Mouse (Mus musculus) frontal cortex, adult (tissue): ENCODE results near the gene Spata21.
A peak's percentile ranks its signal among the peaks of the same experiment; 100 is the strongest.
"Not testable (repeated sequence)": the region's sequence is repeated elsewhere in the genome, so short reads cannot be mapped to it uniquely, and the experiment has no call there.

Experiments
- ATAC-seq: cut with Nextera tagmentation; 2 replicates; pipeline ENCODE4 v1.9.2; 2017; ENCODE audit warnings: mild to moderate bottlenecking, moderate library complexity, mixed read lengths; ENCODE audit not compliant: low TSS enrichment

Spata21 gene

DNA sequence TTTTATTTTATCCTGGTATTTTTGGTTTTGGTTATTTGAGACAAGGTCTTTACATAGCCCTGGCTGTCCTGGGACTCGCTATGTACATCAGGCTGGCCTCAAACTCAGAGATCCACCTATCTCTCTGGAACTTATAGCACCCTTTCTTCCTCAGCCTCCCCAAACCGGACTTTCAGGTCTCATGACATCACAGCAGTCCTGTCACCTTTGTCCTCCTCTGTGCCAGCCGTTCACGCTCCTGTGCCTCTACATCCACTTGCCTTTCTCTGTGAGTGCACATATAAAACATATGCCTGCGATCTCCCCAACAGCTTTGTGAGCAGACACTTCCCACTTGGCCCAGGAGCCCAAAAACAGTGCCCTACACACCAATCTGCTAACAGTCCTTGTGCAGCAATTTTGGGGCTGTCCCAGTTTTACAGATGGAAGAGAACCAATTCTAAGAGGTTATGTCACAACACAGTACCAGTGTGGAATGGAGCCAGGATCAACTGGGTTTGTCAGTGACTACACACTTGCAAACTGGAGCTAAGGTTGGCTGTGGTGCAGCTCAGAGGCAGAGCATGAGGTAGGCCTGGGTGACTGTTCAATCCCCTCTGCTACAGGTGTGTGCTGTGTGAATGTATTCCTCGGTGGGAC, 42.7 kb downstream of the Spata21 start:
- peak; percentile 46; the same call in 1 of the 2 replicates for ATAC-seq

DNA sequence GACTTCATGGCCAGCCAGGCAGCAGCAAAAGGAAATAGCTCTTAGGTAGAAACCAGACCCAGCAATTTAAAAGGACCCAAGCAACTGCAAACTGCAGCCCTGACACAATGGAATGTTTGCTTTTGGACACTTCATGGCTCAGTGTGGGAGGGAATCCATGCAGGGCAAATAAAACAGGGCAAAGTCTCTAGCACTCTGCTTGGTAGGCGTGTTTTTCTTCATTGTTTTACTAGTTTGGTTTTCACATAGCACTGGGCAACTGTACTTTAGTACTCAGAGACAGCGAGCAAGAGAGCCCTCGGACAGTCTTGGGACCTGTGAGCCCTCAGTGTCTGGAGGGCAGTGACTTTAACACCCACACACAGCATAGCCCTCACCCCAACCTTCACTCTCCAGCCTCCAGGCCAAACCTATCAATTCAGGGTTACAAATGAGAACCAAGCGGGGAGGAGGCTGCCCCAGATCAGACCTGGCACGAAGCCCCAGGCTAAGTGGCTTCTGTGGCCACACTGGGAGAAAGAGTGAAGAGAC, 43.5 kb downstream of the Spata21 start:
- ATAC-seq, result no peak

DNA sequence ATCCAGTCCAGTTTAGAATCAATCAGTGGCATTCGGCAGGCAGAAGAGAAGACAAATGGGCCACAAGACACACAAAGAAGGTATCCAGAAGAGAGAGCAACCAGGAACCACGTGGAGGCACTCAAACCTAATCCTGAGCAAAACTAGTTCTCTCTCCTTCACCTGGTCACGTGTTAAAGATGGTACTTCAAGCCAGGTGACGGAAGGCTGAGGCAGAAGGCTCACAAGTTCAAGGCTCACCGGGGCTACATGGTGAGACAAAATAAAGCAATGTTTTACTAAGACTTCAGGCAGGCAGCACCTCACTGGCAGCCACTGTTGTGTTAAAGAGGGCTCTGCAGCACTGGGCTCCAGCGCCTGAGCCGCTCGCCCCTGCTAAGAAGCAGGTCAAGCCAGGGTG, 44.1 kb downstream of the Spata21 start:
- ATAC-seq, result no peak

DNA sequence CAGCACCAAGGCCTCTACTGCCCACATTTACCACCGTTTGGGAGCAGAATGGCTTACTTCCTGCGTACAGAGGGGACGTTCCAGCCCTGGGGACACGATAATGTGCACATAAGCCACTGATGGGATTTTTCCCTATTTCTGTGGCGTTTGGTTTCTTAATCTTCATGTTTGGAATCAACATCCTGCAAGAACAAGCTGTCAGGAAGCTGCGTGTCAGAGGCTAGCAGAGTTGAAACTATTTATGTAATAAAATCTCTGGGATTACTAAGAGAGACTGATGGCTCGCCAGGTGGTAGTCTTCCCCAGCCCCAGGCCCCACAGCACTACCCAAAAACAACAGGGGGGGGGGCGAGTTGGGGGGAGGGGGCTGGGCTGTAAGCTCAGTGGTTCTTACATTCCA, 45.1 kb downstream of the Spata21 start:
- no peak for ATAC-seq

DNA sequence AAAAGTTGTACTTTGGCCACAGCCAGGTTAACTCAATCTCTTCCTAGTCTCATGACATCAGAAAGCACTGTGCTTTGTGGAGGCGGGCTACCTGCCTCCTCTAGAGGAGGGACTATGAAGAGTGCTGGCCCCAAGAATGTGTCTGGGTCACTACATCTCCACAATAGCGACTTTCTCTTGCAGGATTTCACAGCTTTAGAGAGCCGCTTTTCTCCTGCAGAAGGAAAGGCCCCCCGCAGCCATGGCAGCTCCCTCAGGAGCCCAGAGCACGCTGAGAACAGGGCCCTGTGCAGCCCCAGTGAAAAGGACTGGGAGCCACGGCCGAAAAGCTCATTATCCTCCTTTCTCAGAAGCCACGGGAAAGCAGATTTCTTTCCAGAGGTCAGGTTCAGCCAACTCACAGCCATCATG, 45.9 kb downstream of the Spata21 start:
- ATAC-seq, result 0 out of 2 replicates have a peak, but pooled peaks have one; percentile 20

DNA sequence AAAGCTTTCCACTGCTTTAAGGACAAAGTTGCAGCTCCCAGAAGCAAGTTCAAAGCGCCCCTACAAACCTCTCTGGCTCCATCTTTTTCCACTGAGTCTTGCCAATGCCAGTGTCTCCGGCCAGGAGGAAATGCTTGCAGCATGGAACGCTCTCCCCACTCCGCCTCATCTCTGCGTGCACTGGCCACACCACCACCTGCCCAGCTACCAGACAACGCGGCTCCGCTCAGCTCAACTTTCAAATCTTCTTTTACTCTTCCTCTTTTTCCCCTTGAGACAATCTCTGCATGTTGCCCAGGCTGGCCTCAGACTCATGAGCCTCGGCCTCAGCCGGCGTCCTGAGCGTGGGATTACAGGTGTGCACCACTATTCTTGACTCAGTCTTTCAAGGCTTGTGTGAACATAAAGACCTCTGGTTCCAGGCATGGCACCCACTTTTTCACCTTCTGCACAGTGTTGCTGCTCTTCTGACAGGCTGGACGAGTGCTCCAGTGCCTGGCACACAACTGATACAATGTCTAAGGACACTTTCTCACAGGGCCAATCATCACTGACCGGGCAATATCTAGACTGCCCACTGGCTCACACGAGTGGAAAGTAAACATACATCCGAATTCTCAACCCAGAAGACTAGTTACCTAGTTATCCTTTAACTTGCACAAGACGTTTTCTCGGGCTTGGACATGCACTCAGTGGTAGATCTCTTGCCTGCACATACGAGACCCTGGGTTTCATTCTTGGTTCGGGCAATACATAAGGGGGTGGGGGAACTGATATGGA, 46.8 kb downstream of the Spata21 start:
- ATAC-seq, result peak; percentile 0; the same call in 1 of the 2 replicates

DNA sequence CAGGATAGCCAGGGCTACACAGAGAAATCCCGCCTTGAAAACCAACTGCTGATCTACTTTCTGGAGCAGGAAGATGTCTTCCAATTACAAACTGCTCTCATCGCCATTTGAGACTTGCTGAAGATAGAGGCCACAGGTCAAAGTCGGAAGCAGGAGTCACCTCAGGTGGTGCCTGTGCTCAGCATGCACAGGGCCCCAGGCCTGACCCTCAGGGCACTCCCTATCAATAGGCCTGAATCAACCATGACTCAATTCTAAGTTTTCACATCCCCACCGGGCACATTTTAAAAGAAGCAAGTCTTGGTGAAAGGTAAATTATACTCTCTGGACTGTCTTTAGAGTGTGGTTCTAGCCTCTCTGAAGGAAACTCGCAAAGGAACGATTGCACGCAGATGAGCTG, 48.0 kb downstream of the Spata21 start:
- ATAC-seq, result no peak

DNA sequence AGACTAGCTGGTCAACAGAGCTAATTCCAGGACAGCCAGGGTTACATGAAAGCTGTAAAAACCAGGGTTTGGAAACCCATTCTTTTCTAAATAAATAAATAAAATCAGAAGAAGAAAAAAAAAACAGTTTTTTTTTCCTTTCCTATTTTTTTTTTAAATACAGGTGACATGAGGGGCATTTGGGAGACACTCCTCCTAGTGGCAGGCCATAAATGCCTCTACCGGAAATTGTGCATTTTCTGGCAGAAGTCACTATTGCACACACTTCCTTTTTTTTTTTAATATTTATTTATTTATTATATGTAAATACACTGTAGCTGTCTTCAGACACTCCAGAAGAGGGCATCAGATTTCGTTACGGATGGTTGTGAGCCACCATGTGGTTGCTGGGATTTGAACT, 49.6 kb downstream of the Spata21 start:
- ATAC-seq, result not testable (repeated sequence)

DNA sequence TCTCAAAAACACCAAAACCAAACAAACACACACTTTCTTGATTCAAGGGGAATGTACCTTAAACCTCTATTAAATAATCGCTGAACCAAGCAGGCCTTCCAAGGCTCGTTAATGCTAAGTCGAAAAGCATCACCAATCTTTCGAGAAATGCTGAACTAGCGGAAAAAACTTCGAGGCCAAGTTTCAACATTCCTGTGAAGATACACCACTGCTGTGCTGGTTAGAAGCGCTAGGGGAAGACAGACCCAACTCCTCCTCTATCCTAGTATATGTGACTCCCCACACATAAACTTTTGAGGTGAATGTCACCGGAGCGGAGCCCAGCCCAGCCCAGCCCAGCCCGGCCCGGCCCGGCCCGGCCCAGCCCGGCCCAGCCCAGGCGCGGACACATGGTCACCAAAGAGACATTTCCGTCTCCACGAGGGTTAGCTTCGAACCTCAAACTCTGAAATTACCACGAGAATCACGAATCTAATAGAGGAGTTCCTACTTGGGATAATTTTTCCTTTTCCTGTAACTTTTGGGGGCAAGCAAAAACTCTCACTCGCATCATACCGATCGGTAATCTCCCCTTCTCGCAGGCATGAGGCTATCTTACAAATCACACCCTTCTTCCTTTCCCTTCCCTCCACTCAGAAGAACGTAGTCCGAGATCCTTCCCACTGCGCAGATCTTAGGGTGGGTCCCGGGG, 50.4 kb downstream of the Spata21 start:
- ATAC-seq, result no peak

DNA sequence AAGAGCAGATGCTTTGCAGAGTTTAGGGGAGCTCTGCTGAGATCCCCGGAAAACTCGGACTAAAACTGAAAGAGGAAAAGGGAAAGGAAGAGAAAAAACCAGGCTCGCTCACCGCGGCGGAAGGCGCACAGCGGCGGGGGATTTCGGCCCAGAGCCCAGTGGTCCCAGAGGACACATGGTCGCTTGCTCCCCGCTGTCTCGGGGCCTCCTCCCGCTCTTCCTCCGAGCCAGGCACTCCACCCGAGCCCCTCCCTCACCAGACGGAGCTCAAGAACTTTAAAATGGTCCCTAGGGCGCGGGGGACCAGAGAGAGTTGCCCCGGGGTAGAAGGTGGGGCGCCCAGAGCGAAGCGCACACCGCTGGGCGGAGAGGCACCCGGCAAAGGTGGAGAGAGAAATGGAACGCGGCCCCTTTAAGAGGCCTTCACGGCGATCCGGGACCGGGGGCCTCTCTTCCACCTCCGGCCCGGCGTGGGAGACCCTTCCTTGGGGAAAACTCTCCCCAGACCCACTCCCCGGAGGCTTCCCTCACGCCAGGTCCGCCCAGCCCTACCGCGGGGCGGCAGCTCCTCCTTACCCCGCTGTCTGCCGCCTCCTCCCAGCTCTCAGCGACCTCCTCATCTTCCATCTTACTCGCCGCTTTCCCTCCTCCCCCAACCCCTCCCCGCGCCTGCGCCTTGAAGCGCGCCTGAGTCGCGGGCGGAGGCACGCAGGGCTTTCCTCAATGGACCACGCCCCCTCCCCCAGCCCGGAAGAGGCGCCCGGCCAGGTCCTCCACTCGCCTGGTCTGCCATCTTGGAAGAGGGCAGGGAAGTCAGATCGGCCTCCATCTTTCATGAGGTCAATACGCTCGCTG, 51.2 kb downstream of the Spata21 start, which contains the start of gene Szrd1:
Gene Szrd1, minus strand, starts transcription at position 660 of the 855 bp plus-strand sequence.
- peak; percentile 83 for ATAC-seq

DNA sequence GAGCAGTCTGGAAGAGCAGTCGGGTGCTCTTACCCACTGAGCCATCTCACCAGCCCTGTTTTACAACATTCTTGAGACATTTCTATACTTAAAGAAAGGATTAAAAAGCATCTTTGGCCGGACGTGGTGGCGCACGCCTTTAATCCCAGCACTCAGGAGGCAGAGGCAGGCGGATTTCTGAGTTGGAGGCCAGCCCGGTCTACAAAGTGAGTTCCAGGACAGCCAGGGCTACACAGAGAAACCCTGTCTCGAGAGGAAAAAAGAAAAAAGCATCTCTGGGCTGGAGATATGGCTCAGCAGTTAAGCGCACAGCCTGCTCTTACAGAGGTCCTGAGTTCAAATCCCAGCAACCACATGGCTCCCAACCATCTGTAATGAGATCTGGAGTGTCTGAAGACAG, 52.2 kb downstream of the Spata21 start:
- not testable (repeated sequence) for ATAC-seq

DNA sequence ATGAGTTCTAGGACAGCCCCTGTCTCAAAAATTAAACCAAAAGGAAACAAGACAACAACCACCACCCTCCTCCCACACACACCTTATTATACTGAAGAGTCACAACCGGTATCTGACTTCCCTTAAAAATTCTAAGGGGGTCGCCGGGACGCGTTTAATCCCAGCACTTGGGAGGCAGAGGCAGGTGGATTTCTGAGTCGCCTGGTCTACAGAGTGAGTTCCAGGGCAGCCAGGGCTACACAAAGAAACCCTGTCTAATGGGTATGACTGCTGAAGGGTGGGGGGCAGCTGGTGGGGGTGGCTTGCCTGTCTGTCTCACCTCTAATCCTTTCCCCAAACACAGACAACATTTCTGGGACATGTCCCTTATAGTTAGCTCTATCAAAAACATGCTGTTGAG, 52.8 kb downstream of the Spata21 start:
- no peak for ATAC-seq

DNA sequence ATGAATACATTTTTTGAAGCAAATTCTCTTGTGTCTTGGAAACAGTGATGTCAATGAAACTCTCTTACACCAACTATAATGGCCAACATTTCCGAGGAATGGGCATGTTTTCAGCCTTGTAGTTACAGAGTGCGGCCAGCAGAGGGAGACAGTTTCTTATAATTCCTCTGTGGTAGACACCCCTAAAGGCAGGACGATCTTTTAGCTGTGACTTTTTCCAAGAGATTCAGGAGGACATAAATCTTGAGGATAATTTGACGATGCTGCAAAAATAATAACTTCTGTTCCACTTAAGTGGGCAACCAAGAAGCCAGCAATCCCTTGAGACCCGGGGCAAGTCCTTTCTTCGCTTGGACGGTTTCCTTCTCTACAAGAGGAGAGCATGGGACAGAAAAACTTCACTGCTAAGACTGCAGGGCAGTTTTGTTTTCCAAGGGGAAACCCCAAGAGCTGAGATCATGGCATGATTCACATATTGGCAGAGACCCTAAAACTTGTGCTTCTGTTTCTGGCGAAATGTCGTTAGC, 54.2 kb downstream of the Spata21 start:
- no peak for ATAC-seq

DNA sequence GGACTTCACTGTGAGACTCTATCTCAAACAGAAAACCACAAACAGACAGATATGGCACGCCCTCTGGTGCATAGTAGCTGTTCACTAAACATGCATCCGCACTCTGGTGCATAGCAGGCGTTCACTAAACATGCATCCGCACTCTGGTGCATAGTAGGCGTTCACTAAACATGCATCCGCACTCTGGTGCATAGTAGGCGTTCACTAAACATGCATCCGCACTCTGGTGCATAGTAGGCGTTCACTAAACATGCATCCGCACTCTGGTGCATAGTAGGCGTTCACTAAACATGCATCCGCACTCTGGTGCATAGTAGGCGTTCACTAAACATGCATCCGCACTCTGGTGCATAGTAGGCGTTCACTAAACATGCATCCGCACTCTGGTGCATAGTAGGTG, 57.0 kb downstream of the Spata21 start:
- ATAC-seq, result not testable (repeated sequence)

DNA sequence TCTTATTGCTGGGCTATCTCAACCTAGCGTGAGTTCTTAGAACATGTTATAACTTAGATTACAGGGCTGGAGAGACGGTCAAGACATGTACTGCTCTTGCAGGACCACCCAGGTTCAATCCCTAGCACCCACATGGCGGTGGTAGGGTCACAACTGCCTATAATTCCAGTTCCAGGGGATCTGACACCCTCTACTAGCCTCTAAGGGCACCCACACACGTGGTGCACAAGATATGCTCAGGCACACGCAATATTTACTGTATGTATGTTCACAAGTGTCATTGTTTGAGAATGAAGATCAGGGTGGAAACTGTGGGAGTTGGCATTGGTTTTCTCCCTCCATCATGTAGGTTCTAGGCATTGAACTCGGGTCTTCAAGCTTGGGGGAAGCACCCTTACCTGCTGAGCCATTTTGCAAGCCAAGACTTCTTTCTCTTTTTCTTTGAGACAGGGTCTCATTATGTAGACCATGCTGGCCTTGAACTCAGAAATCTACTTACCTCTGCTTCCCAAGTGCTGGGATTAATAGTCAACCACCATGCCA, 58.4 kb downstream of the Spata21 start:
- no peak for ATAC-seq

DNA sequence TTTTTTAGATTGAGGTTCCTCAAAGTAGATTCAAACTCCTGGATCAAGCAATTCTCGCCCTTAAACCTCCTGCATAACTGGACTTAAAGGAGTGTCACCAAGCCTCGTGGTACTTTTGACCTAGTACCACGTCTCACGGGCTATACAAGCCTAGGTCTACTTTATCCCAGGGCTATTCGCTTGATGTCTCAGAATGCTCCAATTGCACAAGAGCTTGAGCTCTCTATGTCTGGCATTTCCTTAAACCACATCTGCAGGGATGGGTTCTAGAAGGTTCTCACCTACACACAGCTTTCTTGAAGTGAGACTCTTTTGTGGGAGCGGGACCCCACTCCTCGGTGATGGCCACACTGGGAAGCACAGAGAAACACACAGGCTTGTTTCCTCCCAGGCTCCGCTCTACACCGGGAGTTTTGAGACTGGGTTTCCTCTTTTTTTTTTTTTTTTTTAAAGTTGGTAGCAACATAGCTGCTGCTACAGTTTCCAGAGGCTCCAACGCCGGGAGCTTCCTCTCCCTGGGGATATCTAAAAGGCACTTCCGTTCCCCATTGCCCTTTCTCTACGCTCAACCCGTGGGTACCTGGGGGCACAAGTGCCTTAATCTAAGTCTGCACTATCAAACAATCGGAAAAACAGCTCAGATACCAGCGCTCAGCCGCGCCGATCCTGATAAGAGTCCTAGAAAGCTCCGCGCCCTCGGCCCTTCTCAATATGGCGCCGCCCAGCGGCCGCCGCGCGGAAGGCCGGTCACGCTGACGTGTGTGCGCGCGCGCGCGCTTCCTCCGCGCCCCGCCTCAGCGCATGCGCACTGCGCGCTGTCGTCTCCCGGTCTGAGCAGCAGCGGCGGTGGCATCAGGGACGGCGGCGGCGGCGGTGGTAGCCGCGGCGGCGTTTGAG, 59.2 kb downstream of the Spata21 start, which contains the start of gene Fbxo42:
Gene Fbxo42, plus strand, starts transcription at position 802 of the 897 bp plus-strand sequence.
- peak; percentile 80 for ATAC-seq

DNA sequence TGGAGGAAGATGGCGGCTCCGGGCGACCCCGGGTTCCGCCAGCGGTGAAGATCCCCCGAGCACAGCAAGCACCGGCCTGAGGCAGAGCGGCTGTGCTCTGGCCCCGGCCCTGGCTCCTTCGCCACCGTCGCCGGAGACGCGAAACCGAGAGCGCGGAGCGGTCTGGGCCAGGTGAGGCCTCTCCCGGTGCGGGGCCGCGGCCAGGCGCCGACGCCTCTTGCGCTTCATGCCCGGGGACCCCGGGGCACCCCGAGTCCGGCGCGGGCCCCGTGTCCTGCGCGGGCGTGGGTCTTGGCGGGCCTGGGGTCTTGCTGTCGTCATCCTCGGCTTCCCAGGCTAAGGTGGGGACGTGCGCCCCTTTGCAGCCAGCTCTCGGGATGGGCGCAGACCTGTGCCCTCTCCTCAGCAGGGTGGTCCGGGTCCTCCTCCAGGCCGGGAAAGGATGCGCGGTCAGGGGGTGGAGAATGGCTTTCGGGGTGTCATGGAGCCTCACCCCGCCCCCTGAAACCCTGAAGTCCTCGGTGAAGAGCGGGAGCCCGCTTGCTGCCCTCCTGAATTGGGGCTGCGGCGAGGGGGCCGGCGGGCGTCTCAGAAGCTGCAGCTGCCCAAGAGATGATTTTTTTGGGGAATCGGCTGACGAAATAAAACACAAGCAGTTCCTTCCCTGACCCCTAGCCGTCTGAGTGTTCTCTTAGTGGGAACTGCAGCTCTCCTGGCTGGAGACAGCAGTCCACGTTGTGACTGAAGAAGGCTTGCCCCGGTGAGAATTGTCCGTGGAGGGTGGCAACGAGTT, 60.1 kb downstream of the Spata21 start:
- peak; percentile 46 for ATAC-seq

DNA sequence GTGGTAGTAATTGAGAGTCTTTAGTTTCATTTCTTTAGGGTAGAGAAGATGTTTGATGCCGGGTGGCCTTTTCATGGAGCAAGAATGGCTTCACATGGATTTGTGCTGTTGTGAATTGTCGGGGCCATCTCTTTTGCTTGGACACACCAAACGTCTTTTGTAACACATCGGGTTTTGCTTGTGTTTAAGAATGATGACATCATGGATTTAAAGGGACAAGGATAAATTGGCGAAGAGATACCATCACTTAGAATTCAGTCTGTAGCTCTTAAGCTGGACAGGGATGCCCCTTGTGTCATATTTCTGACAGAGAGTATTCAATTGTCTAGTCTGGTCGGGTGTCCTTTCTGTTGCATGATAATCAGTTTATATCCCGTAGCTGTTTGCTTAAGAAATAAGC, 61.0 kb downstream of the Spata21 start:
- no peak for ATAC-seq

DNA sequence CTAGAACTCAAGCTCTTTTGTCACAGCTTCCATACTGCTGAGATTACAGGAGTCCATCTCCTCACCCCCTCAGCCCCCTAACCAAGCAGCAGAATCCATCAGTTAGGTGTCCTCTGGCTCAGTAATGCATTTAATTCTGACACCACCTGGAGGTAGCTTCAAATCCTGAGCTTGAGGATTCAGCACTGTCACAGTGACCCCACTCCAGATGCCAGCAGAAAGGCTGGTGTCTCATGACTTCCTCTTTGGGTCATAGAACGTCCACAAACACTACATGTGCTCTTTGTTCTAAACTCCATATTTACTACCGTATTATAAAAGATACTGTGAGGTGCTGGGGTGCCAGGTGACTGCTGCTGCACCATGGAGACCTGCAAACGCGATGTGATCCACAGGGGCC, 69.4 kb downstream of the Spata21 start:
- no peak for ATAC-seq
